Mouse (Mus musculus): ENCODE data around the gene Gmfg.

GRCm38 (mm10) chr7:28444344-28444974 is 7.2 kb downstream of the Gmfg start:
- TF ChIP-seq CTCF (IDR thresholded peaks at IDR 0.05; ENCODE audit: control insufficient read depth, insufficient read depth, low read length) = no peak
- TF ChIP-seq POLR2A (IDR thresholded peaks at IDR 0.05; ENCODE audit: borderline replicate concordance, control insufficient read depth, low read depth, low read length) = no peak

Data from bone marrow, adult 2 months (tissue).